Mouse (Mus musculus): Measurements from ENCODE around the gene Fam71f2.

DNA sequence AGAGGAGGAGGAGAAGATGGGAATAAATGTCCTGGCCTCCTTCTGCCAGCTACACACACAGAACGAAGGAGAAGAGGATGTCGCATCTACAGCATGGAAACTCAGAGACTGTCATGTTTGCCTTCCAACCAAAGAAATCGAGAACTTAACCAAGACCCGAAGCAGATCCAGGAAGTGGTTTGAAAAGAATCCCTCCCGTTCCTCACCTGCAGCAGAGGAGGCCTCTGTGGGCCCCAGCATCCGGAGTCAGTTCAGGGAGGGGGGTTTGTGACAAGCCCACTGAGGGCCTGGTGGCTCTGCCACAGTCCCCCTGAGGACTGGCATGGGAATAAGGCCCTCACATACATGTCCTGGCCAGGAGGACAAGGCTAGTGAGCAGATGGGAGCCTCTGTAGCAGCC is 47.1 kb upstream of the Fam71f2 start:
- TF ChIP-seq CTCF (IDR thresholded peaks at IDR 0.05; ENCODE audit: low read depth, low read length) (no peak), EP300 (IDR thresholded peaks at IDR 0.05; ENCODE audit: insufficient read depth, low read depth, low read length) (no peak)
